Mouse (Mus musculus): ENCODE measurements at regions not wholly inside any gene's neighbourhood (a gene's known extent, or its start where the extent isn't known, plus 50 kb on each side); places are given as distances from the start of the nearest gene placed in this dataset.
A peak's percentile ranks its signal among the peaks of the same experiment; 100 is the strongest.

GRCm38 (mm10) chr19:51977236-51977961 lies 286.7 kb upstream of the Ins1 start:
- TF ChIP-seq CTCF (IDR thresholded peaks at IDR 0.05; ENCODE audit: borderline replicate concordance, extremely low read depth, insufficient read depth, insufficient read length) = no peak
- no peak for TF ChIP-seq POLR2A (IDR thresholded peaks at IDR 0.05; ENCODE audit: borderline replicate concordance, extremely low read depth, insufficient read depth, insufficient read length, poor library complexity, severe bottlenecking)
- DNase-seq (ENCODE audit: low read depth) = peak; percentile 78

- TF ChIP-seq CTCF (IDR thresholded peaks at IDR 0.05; ENCODE audit: borderline replicate concordance, extremely low read depth, insufficient read depth, insufficient read length) (no peak), POLR2A (IDR thresholded peaks at IDR 0.05; ENCODE audit: borderline replicate concordance, extremely low read depth, insufficient read depth, insufficient read length, poor library complexity, severe bottlenecking) (no peak)
- DNase-seq (ENCODE audit: low read depth) = peak; percentile 42
Observed at GRCm38 (mm10) chr19:51997161-51997560, 266.9 kb upstream of the Ins1 start.
